Mouse (Mus musculus) bone marrow, adult 2 months (tissue): Measurements from ENCODE around the gene Sdccag8.

ENCODE experiments used
- CTCF ChIP-seq: fragments of 200-500 bp; IDR thresholded peaks from 2 replicates; pipeline ENCODE4 v1.5.1; 2011; ENCODE audit warnings: low read length, control low read depth; ENCODE audit not compliant: control insufficient read depth, insufficient read depth
- POLR2A ChIP-seq: fragments of 200-500 bp; IDR thresholded peaks from 2 replicates; pipeline ENCODE4 v1.6.1; 2011; ENCODE audit warnings: low read depth, mild to moderate bottlenecking, control low read depth, low read length, borderline replicate concordance; ENCODE audit not compliant: control insufficient read depth

GRCm38 (mm10) chr1:176811892-176812291 is 2.6 kb upstream of the Sdccag8 start:
- TF ChIP-seq CTCF (no peak), POLR2A (no peak)
